Mouse (Mus musculus) neural tube, embryonic 14.5 days (tissue): ENCODE results near the gene Alg9. TPM values are rescaled to one million over a fixed set of nuclear protein-coding genes. Genes with fewer than 3 reads are reported as not detected.

Experiments
- ATAC-seq: fragments of 200-750 bp; cut with Nextera tagmentation; 2 replicates; pipeline ENCODE4 v1.8.0; 2017; ENCODE audit warnings: low read depth, mild to moderate bottlenecking, moderate TSS enrichment, moderate library complexity
- H3K27ac ChIP-seq: fragments of 300-500 bp; sonication (generic); 2 replicates; pipeline ENCODE4 v1.5.1; 2014; ENCODE audit warnings: low read depth, mild to moderate bottlenecking, control low read depth, low read length, moderate library complexity, mixed read lengths
- H3K27me3 ChIP-seq: fragments of 300-500 bp; sonication (generic); 2 replicates; pipeline ENCODE4 v1.6.1; 2014; ENCODE audit warnings: low read length; ENCODE audit not compliant: control insufficient read depth, insufficient read depth
- H3K36me3 ChIP-seq: fragments of 300-500 bp; sonication (generic); 2 replicates; pipeline ENCODE4 v1.6.1; 2014; ENCODE audit warnings: low read length, mixed read lengths; ENCODE audit not compliant: control insufficient read depth, insufficient read depth
- H3K4me1 ChIP-seq: fragments of 300-500 bp; sonication (generic); 2 replicates; pipeline ENCODE4 v1.6.1; 2014; ENCODE audit warnings: low read length; ENCODE audit not compliant: control insufficient read depth, insufficient read depth
- H3K4me2 ChIP-seq: fragments of 300-500 bp; sonication (generic); 2 replicates; pipeline ENCODE4 v1.6.1; 2014; ENCODE audit warnings: mild to moderate bottlenecking, low read depth, low read length, control low read depth
- H3K4me3 ChIP-seq: fragments of 300-500 bp; sonication (generic); 2 replicates; pipeline ENCODE4 v1.5.1; 2014; ENCODE audit warnings: low read depth, low read length, control low read depth, mixed read lengths
- H3K9ac ChIP-seq: fragments of 300-500 bp; sonication (generic); replicated peaks from 2 replicates; pipeline ENCODE4 v1.6.1; 2014; ENCODE audit warnings: low read depth, mild to moderate bottlenecking, control low read depth, low read length, mixed read lengths
- H3K9me3 ChIP-seq: fragments of 300-500 bp; sonication (generic); 2 replicates; pipeline ENCODE4 v1.6.1; 2016; ENCODE audit warnings: low read length; ENCODE audit not compliant: control insufficient read depth
- WGBS: fragments of 180-500 bp; shearing (Covaris S2); extraction: QIAGEN DNeasy Blood & Tissue Kit; methylation state at CpG from one replicate; pipeline ENCODE4 v1.1.7; 2014; 5-methylcytosine and 5-hydroxymethylcytosine counted together
- polyA plus RNA-seq: library from polyadenylated mRNA; unstranded; fragments of >200 nt; fragmentation: Nextera tagmentation; extraction: Ambion mirVana; gene quantifications from 2 replicates; pipeline ENCODE4 v1.2.1, GENCODE M21; 2014

Gene Alg9
- polyA plus RNA-seq, 1 experiment from 2014 or later: 59.8 TPM

GRCm38 (mm10) chr9:50738914-50739870 is 35.6 kb upstream of the Alg9 start, which contains the start of gene Dixdc1:
Gene Dixdc1 (minus strand): TSS chr9:50739517.
- peak within 1 kb of the TSS; percentile 29 for H3K4me3 ChIP-seq
- 14% methylated on average over 36 of the region's 36 CpGs for WGBS
- peak; percentile 96 for ATAC-seq
- no peaks in the 10 kb centered on the region for H3K27me3 ChIP-seq
- no peak within 1 kb of the TSS for H3K9ac ChIP-seq
- H3K9me3 ChIP-seq: no peaks in the 10 kb centered on the region
- no peak within 1 kb of the TSS for H3K27ac ChIP-seq
- 0 out of 2 replicates have a peak, but pooled peaks cover 6% of the 10 kb centered on the region for H3K4me1 ChIP-seq
- no peaks in the 10 kb centered on the region for H3K36me3 ChIP-seq
- peak within 1 kb of the TSS; percentile 62 for H3K4me2 ChIP-seq

GRCm38 (mm10) chr9:50740867-50741784 is 33.7 kb upstream of the Alg9 start:
- Histone ChIP-seq H3K36me3 (no peaks in the 10 kb centered on the region), H3K27me3 (no peaks in the 10 kb centered on the region), H3K4me1 (0 out of 2 replicates have a peak, but pooled peaks cover 6% of the 10 kb centered on the region), H3K4me3 (no peak overlapping the region), H3K4me2 (no peak overlapping the region), H3K9me3 (no peaks in the 10 kb centered on the region), H3K27ac (no peak overlapping the region), H3K9ac (no peak overlapping the region)
- no peak for ATAC-seq
- 89% methylated on average over 14 of the region's 14 CpGs for WGBS

GRCm38 (mm10) chr9:50742261-50742660 is 32.6 kb upstream of the Alg9 start:
- no peak overlapping the region for H3K9ac ChIP-seq
- H3K4me3 ChIP-seq: no peak overlapping the region
- ATAC-seq: no peak
- no peak overlapping the region for H3K4me2 ChIP-seq
- 0 out of 2 replicates have a peak, but pooled peaks cover 6% of the 10 kb centered on the region for H3K4me1 ChIP-seq
- no peaks in the 10 kb centered on the region for H3K27me3 ChIP-seq
- H3K27ac ChIP-seq: no peak overlapping the region
- H3K36me3 ChIP-seq: no peaks in the 10 kb centered on the region
- no peaks in the 10 kb centered on the region for H3K9me3 ChIP-seq
- 85% methylated on average over 3 of the region's 3 CpGs for WGBS

DNA sequence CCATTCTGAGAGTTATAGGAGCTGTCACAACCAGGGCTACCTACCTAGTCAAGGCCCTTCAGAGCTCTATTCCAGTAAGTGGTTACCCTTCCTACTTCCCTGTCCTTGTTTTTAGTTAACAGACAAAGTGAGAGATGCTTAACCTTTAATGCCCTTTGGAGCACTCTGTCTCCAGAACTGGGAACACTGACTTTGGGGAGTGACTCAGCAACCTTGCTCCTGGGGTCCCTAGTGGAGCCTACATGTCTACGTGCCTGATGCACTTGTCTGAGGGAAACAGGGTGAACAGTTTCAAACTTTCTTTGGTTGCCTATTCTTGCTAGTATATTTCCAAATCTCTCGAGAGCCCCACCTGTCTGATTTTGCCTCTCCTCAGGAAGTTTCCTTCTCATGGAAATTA is 32.1 kb upstream of the Alg9 start:
- Histone ChIP-seq H3K9ac (no peak overlapping the region), H3K4me2 (no peak overlapping the region), H3K4me3 (no peak overlapping the region), H3K27ac (no peak overlapping the region), H3K27me3 (no peaks in the 10 kb centered on the region), H3K9me3 (no peaks in the 10 kb centered on the region), H3K36me3 (no peaks in the 10 kb centered on the region), H3K4me1 (0 out of 2 replicates have a peak, but pooled peaks cover 6% of the 10 kb centered on the region)
- ATAC-seq: no peak
- 84% methylated on average over 2 of the region's 2 CpGs for WGBS

GRCm38 (mm10) chr9:50745806-50746205 is 29.0 kb upstream of the Alg9 start:
- Histone ChIP-seq H3K4me3 (peak overlapping the region; percentile 22), H3K9me3 (no peaks in the 10 kb centered on the region), H3K9ac (no peak overlapping the region), H3K27ac (no peak overlapping the region), H3K36me3 (no peaks in the 10 kb centered on the region), H3K27me3 (no peaks in the 10 kb centered on the region), H3K4me1 (no peaks in the 10 kb centered on the region), H3K4me2 (peak overlapping the region; percentile 51)
- WGBS: 14% methylated on average over 7 of the region's 7 CpGs
- no peak for ATAC-seq

GRCm38 (mm10) chr9:50746214-50746677 is 28.6 kb upstream of the Alg9 start, which contains the start of gene 2310030G06Rik:
Gene 2310030G06Rik (minus strand): TSS chr9:50746536.
- H3K27ac ChIP-seq: no peak within 1 kb of the TSS
- no peaks in the 10 kb centered on the region for H3K9me3 ChIP-seq
- peak within 1 kb of the TSS; percentile 51 for H3K4me2 ChIP-seq
- WGBS: 2% methylated on average over 19 of the region's 19 CpGs
- peak within 1 kb of the TSS; percentile 22 for H3K4me3 ChIP-seq
- 0 out of 2 replicates have a peak, but pooled peaks have one; percentile 34 for ATAC-seq
- H3K36me3 ChIP-seq: no peaks in the 10 kb centered on the region
- no peaks in the 10 kb centered on the region for H3K4me1 ChIP-seq
- no peak within 1 kb of the TSS for H3K9ac ChIP-seq
- H3K27me3 ChIP-seq: no peaks in the 10 kb centered on the region

GRCm38 (mm10) chr9:50750706-50751105 is 24.1 kb upstream of the Alg9 start:
- no peaks in the 10 kb centered on the region for H3K27me3 ChIP-seq
- H3K4me2 ChIP-seq: no peak overlapping the region
- no peaks in the 10 kb centered on the region for H3K36me3 ChIP-seq
- H3K9ac ChIP-seq: no peak overlapping the region
- H3K27ac ChIP-seq: no peak overlapping the region
- no peak for ATAC-seq
- H3K9me3 ChIP-seq: no peaks in the 10 kb centered on the region
- WGBS: 57% methylated on average over 6 of the region's 6 CpGs
- H3K4me3 ChIP-seq: no peak overlapping the region
- H3K4me1 ChIP-seq: no peaks in the 10 kb centered on the region

DNA sequence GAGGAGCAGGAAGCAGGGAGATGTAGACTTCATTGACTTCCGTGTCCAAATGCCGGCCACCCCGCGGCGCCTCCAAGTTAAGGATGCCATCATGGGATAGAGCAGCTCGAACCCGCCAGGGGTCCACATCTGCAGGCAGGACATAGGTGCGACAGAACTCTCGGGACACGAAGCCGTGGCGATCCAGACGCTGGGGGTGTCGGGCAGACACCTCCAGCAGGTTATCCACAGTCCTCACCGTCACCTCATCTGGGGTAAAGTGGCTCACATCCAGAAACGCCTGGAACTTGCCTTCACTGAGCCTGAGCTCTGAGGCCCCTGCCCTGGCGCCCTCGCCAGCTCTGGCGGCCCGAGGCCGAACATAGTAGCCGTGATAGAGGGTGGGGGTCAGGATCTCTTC is 23.5 kb upstream of the Alg9 start, which contains the start of gene Cryab:
Gene Cryab, plus strand, starts transcription at position 3 of the 400 bp plus-strand sequence.
- no peak within 1 kb of the TSS for H3K27ac ChIP-seq

More for the DNA sequence above, 23.5 kb upstream of the Alg9 start, which contains the start of gene Cryab:
- H3K27me3 ChIP-seq: no peaks in the 10 kb centered on the region
- no peaks in the 10 kb centered on the region for H3K9me3 ChIP-seq
- no peak within 1 kb of the TSS for H3K4me3 ChIP-seq
- no peak for ATAC-seq
- WGBS: 79% methylated on average over 22 of the region's 22 CpGs
- H3K4me1 ChIP-seq: no peaks in the 10 kb centered on the region
- no peak within 1 kb of the TSS for H3K4me2 ChIP-seq
- no peak within 1 kb of the TSS for H3K9ac ChIP-seq
- no peaks in the 10 kb centered on the region for H3K36me3 ChIP-seq
